Mouse (Mus musculus) embryonic facial prominence, embryonic 12.5 days (tissue): ENCODE measurements at regions not wholly inside any gene's neighbourhood (a gene's known extent, or its start where the extent isn't known, plus 50 kb on each side); places are given as distances from the start of the nearest gene placed in this dataset.

Experiments used
- ATAC-seq: fragments of 200-750 bp; cut with Nextera tagmentation; 2 replicates; pipeline ENCODE4 v1.8.0; 2017; ENCODE audit not compliant: insufficient number of reproducible peaks, insufficient read depth, low FRiP score, low TSS enrichment
- H3K27ac ChIP-seq: fragments of 300-500 bp; sonication (generic); 2 replicates; pipeline ENCODE4 v1.5.1; 2016; ENCODE audit warnings: mild to moderate bottlenecking
- H3K27me3 ChIP-seq: fragments of 300-500 bp; sonication (generic); 2 replicates; pipeline ENCODE4 v1.6.1; 2016; ENCODE audit warnings: mild to moderate bottlenecking, moderate library complexity
- H3K36me3 ChIP-seq: fragments of 300-500 bp; sonication (generic); 2 replicates; pipeline ENCODE4 v1.6.1; 2016; ENCODE audit warnings: mild to moderate bottlenecking
- H3K4me1 ChIP-seq: fragments of 300-500 bp; sonication (generic); 2 replicates; pipeline ENCODE4 v1.6.1; 2016
- H3K4me2 ChIP-seq: fragments of 300-500 bp; sonication (generic); replicated peaks from 2 replicates; pipeline ENCODE4 v1.6.1; 2016; ENCODE audit warnings: mild to moderate bottlenecking, moderate library complexity
- H3K4me3 ChIP-seq: fragments of 300-500 bp; sonication (generic); 2 replicates; pipeline ENCODE4 v1.5.1; 2016; ENCODE audit warnings: mild to moderate bottlenecking
- H3K9ac ChIP-seq: fragments of 300-500 bp; sonication (generic); 2 replicates; pipeline ENCODE4 v1.6.1; 2016; ENCODE audit warnings: mild to moderate bottlenecking, moderate library complexity
- H3K9me3 ChIP-seq: fragments of 300-500 bp; sonication (generic); 2 replicates; pipeline ENCODE4 v1.6.1; 2016; ENCODE audit warnings: mild to moderate bottlenecking, moderate library complexity
- WGBS: fragments of 180-500 bp; shearing (Covaris S2); methylation state at CpG from one replicate; pipeline ENCODE4 v1.1.7; 2016; 5-methylcytosine and 5-hydroxymethylcytosine counted together

DNA sequence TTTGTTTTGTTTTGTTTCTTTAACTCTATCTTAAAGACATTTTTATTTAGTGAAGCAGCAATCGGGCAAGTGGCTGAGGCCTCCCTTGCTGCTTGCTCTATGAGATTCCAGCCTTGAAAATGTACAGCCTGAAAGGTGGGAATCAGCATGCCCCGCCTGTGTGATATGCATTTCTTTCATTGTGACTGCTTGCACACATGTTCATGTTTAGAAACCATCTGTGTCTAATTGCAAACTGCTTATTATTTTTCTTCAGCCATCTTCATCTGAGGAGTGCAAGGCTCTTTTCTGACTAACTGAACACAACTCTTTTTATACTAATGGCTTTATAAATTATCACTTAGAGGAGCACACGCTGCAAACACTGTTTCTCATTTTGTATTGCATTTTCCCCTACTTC, 449.0 kb upstream of the Sptlc3 start:
- Histone ChIP-seq H3K4me1 (no peaks in the 10 kb centered on the region), H3K36me3 (no peaks in the 10 kb centered on the region), H3K9me3 (no peaks in the 10 kb centered on the region), H3K4me3 (no peak overlapping the region), H3K27me3 (no peaks in the 10 kb centered on the region), H3K27ac (no peak overlapping the region), H3K4me2 (no peak overlapping the region), H3K9ac (no peak overlapping the region)
- 64% methylated on average over 3 of the region's 3 CpGs for WGBS
- ATAC-seq = no peak

GRCm38 (mm10) chr2:139055249-139055648, 438.5 kb upstream of the Sptlc3 start:
- Histone ChIP-seq H3K27me3 (no peaks in the 10 kb centered on the region), H3K4me3 (no peak overlapping the region), H3K9me3 (no peaks in the 10 kb centered on the region), H3K36me3 (no peaks in the 10 kb centered on the region), H3K9ac (no peak overlapping the region), H3K27ac (no peak overlapping the region), H3K4me2 (no peak overlapping the region), H3K4me1 (no peaks in the 10 kb centered on the region)
- no peak for ATAC-seq
- 74% methylated on average over 2 of the region's 2 CpGs for WGBS

- Histone ChIP-seq H3K9ac (no peak overlapping the region), H3K4me1 (no peaks in the 10 kb centered on the region), H3K4me3 (no peak overlapping the region), H3K9me3 (no peaks in the 10 kb centered on the region), H3K36me3 (no peaks in the 10 kb centered on the region), H3K27me3 (no peaks in the 10 kb centered on the region), H3K27ac (no peak overlapping the region), H3K4me2 (no peak overlapping the region)
- 80% methylated on average over 6 of the region's 6 CpGs for WGBS
- ATAC-seq = no peak
These were observed 424.3 kb upstream of the Sptlc3 start for GRCm38 (mm10) chr2:139069276-139069961.

DNA sequence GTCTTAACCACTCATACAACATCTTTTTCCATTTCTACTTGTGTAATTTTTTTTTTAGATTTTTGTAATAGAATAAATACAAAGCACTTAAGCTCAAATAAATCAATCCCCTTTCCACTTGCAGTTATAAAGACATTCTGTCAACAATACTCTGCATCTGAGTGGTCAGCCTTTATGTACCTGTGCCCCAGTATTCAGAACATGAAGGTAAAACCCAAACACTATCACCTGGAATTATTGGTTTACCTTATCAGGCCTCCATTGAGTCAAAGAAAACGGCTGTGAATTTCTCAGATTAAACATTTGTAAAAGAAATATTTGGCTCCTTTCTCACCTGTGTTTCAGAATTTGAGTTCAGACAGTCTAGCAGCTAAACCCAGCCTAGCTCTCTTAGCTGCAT, 422.0 kb upstream of the Sptlc3 start:
- no peak for ATAC-seq
- Histone ChIP-seq H3K27ac (no peak overlapping the region), H3K9me3 (no peaks in the 10 kb centered on the region), H3K27me3 (no peaks in the 10 kb centered on the region), H3K4me1 (no peaks in the 10 kb centered on the region), H3K4me2 (no peak overlapping the region), H3K36me3 (no peaks in the 10 kb centered on the region), H3K4me3 (no peak overlapping the region), H3K9ac (no peak overlapping the region)
- WGBS = 82% methylated on average over 1 of the region's 1 CpGs

DNA sequence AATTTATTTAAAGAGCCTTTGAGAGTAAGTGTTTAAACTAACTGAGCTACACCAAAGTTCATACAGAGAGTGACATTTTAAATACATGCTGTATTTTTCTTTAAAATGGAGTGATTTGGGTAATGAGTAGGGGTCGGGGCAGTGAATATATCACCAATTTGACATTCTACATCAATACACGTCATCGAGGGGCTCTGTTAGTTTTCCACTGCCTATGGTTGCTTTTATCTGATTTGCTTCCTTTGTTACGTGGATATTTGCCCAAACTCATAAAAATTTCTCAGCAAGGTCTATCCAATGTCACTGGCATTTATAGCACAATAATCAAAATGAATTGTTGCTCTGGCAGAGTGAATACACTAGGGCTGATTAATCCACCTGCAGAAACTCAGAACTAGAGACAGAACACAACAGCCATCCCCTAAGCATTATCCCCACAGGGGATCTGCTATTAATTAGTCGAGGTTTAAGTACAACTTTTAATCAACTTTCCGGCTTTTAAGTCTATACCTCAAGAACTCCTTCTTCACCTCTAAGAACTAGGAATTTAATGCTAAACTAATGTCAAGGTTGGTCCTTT, 400.1 kb upstream of the Sptlc3 start:
- no peak overlapping the region for H3K4me3 ChIP-seq
- WGBS = 73% methylated on average over 6 of the region's 6 CpGs
- ATAC-seq = no peak

GRCm38 (mm10) chr2:139111669-139112068, 382.0 kb upstream of the Sptlc3 start:
- no peak for ATAC-seq
- 83% methylated on average over 1 of the region's 1 CpGs for WGBS
- H3K9me3 ChIP-seq = no peaks in the 10 kb centered on the region
- no peaks in the 10 kb centered on the region for H3K27me3 ChIP-seq
- no peak overlapping the region for H3K27ac ChIP-seq
- no peaks in the 10 kb centered on the region for H3K4me1 ChIP-seq
- no peak overlapping the region for H3K9ac ChIP-seq
- H3K4me3 ChIP-seq = no peak overlapping the region
- no peak overlapping the region for H3K4me2 ChIP-seq
- no peaks in the 10 kb centered on the region for H3K36me3 ChIP-seq

More for the DNA sequence above, 400.1 kb upstream of the Sptlc3 start:
- no peak overlapping the region for H3K9ac ChIP-seq
- H3K9me3 ChIP-seq = no peaks in the 10 kb centered on the region
- no peak overlapping the region for H3K27ac ChIP-seq
- no peak overlapping the region for H3K4me2 ChIP-seq
- H3K4me1 ChIP-seq = no peaks in the 10 kb centered on the region
- H3K36me3 ChIP-seq = no peaks in the 10 kb centered on the region
- H3K27me3 ChIP-seq = no peaks in the 10 kb centered on the region

DNA sequence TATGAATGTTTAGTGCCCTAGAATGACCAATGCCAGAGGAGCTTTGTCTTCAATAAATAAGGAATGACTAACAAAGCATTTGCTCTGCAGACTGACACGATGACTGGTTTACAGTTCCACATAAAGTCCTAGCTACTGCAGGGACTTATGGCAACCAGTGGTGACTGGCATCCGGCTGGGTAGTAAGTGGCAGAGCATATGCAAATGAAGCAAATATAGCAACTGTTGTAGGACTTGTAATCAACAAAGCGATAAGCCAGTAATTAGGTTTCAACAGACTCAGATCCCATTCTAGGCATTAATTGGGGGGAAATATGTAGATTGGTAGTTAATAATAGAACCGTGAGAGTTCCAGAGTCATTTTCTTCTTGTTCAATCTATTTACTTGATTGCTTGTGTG, 379.2 kb upstream of the Sptlc3 start:
- H3K36me3 ChIP-seq = no peaks in the 10 kb centered on the region
- no peak for ATAC-seq
- no peak overlapping the region for H3K4me3 ChIP-seq
- no peaks in the 10 kb centered on the region for H3K4me1 ChIP-seq
- H3K9ac ChIP-seq = no peak overlapping the region
- 91% methylated on average over 4 of the region's 4 CpGs for WGBS
- H3K27me3 ChIP-seq = no peaks in the 10 kb centered on the region
- H3K9me3 ChIP-seq = no peaks in the 10 kb centered on the region
- no peak overlapping the region for H3K27ac ChIP-seq
- no peak overlapping the region for H3K4me2 ChIP-seq

- no peaks in the 10 kb centered on the region for H3K9me3 ChIP-seq
- 91% methylated on average over 1 of the region's 1 CpGs for WGBS
- no peaks in the 10 kb centered on the region for H3K27me3 ChIP-seq
- no peak for ATAC-seq
- H3K27ac ChIP-seq = no peak overlapping the region
- no peak overlapping the region for H3K4me2 ChIP-seq
- no peak overlapping the region for H3K4me3 ChIP-seq
- no peaks in the 10 kb centered on the region for H3K4me1 ChIP-seq
- H3K9ac ChIP-seq = no peak overlapping the region
- no peaks in the 10 kb centered on the region for H3K36me3 ChIP-seq
These were observed 372.8 kb upstream of the Sptlc3 start for GRCm38 (mm10) chr2:139120905-139121304.

- WGBS = 51% methylated on average over 1 of the region's 1 CpGs
- Histone ChIP-seq H3K27ac (no peak overlapping the region), H3K9me3 (no peaks in the 10 kb centered on the region), H3K9ac (no peak overlapping the region), H3K4me3 (no peak overlapping the region), H3K27me3 (no peaks in the 10 kb centered on the region), H3K4me1 (no peaks in the 10 kb centered on the region), H3K4me2 (no peak overlapping the region), H3K36me3 (no peaks in the 10 kb centered on the region)
- ATAC-seq = no peak
These were observed 361.6 kb upstream of the Sptlc3 start for GRCm38 (mm10) chr2:139132121-139132520.

- H3K4me2 ChIP-seq = no peak overlapping the region
- H3K9ac ChIP-seq = no peak overlapping the region
- ATAC-seq = no peak
- WGBS = 81% methylated on average over 1 of the region's 1 CpGs
- no peaks in the 10 kb centered on the region for H3K36me3 ChIP-seq
- no peak overlapping the region for H3K4me3 ChIP-seq
- H3K9me3 ChIP-seq = no peaks in the 10 kb centered on the region
- no peaks in the 10 kb centered on the region for H3K4me1 ChIP-seq
- no peak overlapping the region for H3K27ac ChIP-seq
- no peaks in the 10 kb centered on the region for H3K27me3 ChIP-seq
These were observed 346.7 kb upstream of the Sptlc3 start for GRCm38 (mm10) chr2:139147004-139147403.

DNA sequence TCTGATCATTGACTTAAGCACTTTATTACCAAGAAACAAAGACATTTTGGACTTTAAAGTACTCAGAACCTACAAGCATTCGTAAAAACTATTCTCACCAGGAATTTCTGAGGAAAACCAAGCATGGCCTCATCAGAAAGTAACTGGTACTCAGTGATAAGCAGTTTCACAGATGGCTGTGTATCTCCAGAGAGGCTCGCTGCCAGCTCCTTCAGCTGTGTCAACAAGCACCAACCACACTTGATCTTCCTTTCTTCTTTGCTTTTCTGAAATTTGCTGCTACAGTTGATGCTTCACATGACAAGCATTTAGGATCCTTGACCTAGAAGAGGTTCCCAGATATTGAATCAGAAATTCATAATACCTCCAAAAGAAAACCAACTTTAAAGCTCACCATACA, 314.1 kb upstream of the Sptlc3 start:
- Histone ChIP-seq H3K4me2 (no peak overlapping the region), H3K36me3 (no peaks in the 10 kb centered on the region), H3K4me3 (no peak overlapping the region), H3K27me3 (no peaks in the 10 kb centered on the region), H3K27ac (no peak overlapping the region), H3K4me1 (no peaks in the 10 kb centered on the region), H3K9ac (no peak overlapping the region), H3K9me3 (no peaks in the 10 kb centered on the region)
- ATAC-seq = no peak
- 70% methylated on average over 2 of the region's 2 CpGs for WGBS

DNA sequence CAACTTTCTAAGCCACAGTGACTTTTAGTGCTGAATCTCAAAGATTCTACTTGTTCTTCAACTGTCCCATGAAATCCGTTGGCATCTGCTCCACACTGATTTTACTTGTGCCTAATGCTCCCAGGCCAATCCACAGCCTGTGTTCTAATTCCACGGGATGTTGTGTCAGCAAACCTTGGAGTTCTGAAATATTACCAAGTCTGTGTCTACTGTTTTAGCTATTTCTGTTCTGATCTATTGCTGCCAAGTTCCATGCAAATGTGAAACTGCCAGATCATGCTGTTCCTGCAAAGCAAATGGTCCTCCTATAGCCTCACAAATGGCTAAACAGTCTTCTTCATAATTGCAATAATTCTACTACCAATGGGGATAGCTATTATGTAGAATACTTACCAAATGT, 295.4 kb upstream of the Sptlc3 start:
- H3K36me3 ChIP-seq = no peaks in the 10 kb centered on the region
- no peaks in the 10 kb centered on the region for H3K4me1 ChIP-seq
- H3K27me3 ChIP-seq = no peaks in the 10 kb centered on the region
- ATAC-seq = no peak
- no peak overlapping the region for H3K27ac ChIP-seq
- H3K9me3 ChIP-seq = no peaks in the 10 kb centered on the region
- H3K4me2 ChIP-seq = no peak overlapping the region
- H3K4me3 ChIP-seq = no peak overlapping the region
- WGBS = 73% methylated on average over 2 of the region's 2 CpGs
- no peak overlapping the region for H3K9ac ChIP-seq
